Mouse (Mus musculus): Measurements from ENCODE around the gene Gm2431. TPM values are rescaled to one million over a fixed set of nuclear protein-coding genes. Genes with fewer than 3 reads are reported as not detected.
"Not testable (repeated sequence)": the region's sequence is repeated elsewhere in the genome, so short reads cannot be mapped to it uniquely, and the experiment has no call there.

Gene Gm2431
- polyA plus RNA-seq, 1 experiment from 2014 or later = not detected

GRCm38 (mm10) chr7:142231540-142231939, 26.6 kb downstream of the Gm2431 start:
- Histone ChIP-seq H3K4me3 (ENCODE audit: low read length) (no peak overlapping the region), H3K36me3 (ENCODE audit: control insufficient read depth, insufficient read depth, low read length) (no peaks in the 10 kb centered on the region), H3K9ac (ENCODE audit: low read length) (no peak overlapping the region), H3K9me3 (ENCODE audit: control insufficient read depth, low read length) (peaks cover 3% of the 10 kb centered on the region; the same call in 1 of the 2 replicates), H3K27me3 (ENCODE audit: control insufficient read depth, insufficient read depth, low read depth, low read length) (no peaks in the 10 kb centered on the region), H3K4me1 (replicated peaks; ENCODE audit: control insufficient read depth, insufficient read depth, low read length) (no peaks in the 10 kb centered on the region), H3K27ac (ENCODE audit: low read length) (no peak overlapping the region), H3K4me2 (ENCODE audit: low read depth, low read length) (no peak overlapping the region)
- 21% methylated on average over 1 of the region's 1 CpGs for WGBS
- ATAC-seq (ENCODE audit: low read depth) = no peak

DNA sequence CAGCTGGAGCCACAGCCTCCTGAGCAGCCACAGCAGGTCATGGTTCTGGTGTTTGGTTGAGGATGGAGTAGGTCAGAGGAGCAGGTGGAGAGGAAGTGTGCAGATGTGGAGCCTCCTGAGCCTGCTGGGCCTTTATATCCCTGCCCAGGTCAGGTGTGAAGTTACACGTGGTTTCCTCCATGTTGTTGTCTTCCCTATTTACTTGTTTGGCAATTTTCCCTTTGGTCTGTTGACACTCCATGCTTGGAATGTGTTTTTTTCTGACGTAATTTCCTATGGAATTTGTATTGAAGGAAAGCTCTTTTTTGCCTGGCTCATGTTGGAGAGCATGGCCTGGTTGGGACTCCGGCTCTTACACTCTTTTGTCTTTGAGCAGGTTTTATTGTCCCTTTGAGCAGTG, 28.3 kb downstream of the Gm2431 start, which contains the start of gene Krtap5-5:
TSS of gene Krtap5-5 (minus strand) at position 101 of the 400 bp plus-strand sequence.
- not testable (repeated sequence) for H3K9me3 ChIP-seq (ENCODE audit: control insufficient read depth, low read length); H3K4me2 ChIP-seq (ENCODE audit: low read depth, low read length); H3K4me1 ChIP-seq (replicated peaks; ENCODE audit: control insufficient read depth, insufficient read depth, low read length); H3K27me3 ChIP-seq (ENCODE audit: control insufficient read depth, insufficient read depth, low read depth, low read length); H3K9ac ChIP-seq (ENCODE audit: low read length); H3K4me3 ChIP-seq (ENCODE audit: low read length); H3K27ac ChIP-seq (ENCODE audit: low read length); H3K36me3 ChIP-seq (ENCODE audit: control insufficient read depth, insufficient read depth, low read length); ATAC-seq (ENCODE audit: low read depth)
- WGBS = 36% methylated on average over 3 of the region's 3 CpGs

- 21% methylated on average over 2 of the region's 2 CpGs for WGBS
- Histone ChIP-seq H3K27me3 (ENCODE audit: control insufficient read depth, insufficient read depth, low read depth, low read length) (no peaks in the 10 kb centered on the region), H3K4me3 (ENCODE audit: low read length) (no peak overlapping the region), H3K36me3 (ENCODE audit: control insufficient read depth, insufficient read depth, low read length) (no peaks in the 10 kb centered on the region), H3K4me1 (replicated peaks; ENCODE audit: control insufficient read depth, insufficient read depth, low read length) (peaks cover 2% of the 10 kb centered on the region; the same call in 1 of the 2 replicates), H3K27ac (ENCODE audit: low read length) (no peak overlapping the region), H3K9me3 (ENCODE audit: control insufficient read depth, low read length) (no peaks in the 10 kb centered on the region), H3K4me2 (ENCODE audit: low read depth, low read length) (0 out of 2 replicates have a peak overlapping the region, but pooled peaks have one; percentile 3), H3K9ac (ENCODE audit: low read length) (no peak overlapping the region)
- peak; percentile 67 for ATAC-seq (ENCODE audit: low read depth)
These were observed 33.6 kb downstream of the Gm2431 start for GRCm38 (mm10) chr7:142224518-142224917.

DNA sequence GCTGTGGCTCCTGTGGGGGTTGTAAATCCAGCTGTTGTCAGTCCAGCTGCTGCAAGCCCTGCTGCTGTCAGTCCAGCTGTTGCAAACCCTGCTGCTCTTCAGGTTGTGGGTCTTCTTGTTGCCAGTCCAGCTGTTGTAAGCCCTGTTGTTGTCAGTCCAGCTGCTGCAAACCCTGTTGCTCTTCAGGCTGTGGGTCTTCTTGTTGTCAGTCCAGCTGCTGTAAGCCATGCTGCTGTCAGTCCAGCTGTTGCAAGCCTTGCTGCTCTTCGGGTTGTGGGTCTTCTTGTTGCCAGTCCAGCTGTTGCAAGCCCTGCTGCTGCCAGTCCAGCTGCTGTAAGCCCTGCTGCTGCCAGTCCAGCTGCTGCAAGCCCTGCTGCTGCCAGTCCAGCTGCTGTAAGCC, 46.0 kb downstream of the Gm2431 start:
- not testable (repeated sequence) for H3K9ac ChIP-seq (ENCODE audit: low read length); H3K4me1 ChIP-seq (replicated peaks; ENCODE audit: control insufficient read depth, insufficient read depth, low read length); ATAC-seq (ENCODE audit: low read depth); H3K9me3 ChIP-seq (ENCODE audit: control insufficient read depth, low read length); H3K4me2 ChIP-seq (ENCODE audit: low read depth, low read length); H3K27ac ChIP-seq (ENCODE audit: low read length); H3K4me3 ChIP-seq (ENCODE audit: low read length); H3K36me3 ChIP-seq (ENCODE audit: control insufficient read depth, insufficient read depth, low read length); H3K27me3 ChIP-seq (ENCODE audit: control insufficient read depth, insufficient read depth, low read depth, low read length)
- WGBS = 35% methylated on average over 1 of the region's 1 CpGs

DNA sequence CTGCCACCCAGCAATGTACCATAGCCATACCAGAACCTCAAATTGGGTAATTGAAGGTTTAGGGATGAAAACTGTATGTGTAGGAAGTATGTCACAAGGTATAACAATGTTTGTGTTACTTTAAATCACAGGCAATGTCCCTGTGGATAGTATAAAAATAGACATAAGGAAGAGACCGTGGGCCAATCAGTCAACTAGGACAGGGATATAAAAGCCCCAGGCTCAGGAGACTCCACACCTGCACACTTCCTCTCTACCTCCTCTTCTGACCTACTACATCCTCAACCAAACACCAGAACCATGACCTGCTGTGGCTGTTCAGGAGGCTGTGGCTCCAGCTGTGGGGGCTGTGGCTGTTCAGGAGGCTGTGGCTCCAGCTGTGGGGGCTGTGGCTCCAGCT, 46.6 kb downstream of the Gm2431 start, which contains the start of gene Gm7579:
TSS of gene Gm7579 (plus strand) at position 301 of the 400 bp plus-strand sequence.
- Histone ChIP-seq H3K4me1 (replicated peaks; ENCODE audit: control insufficient read depth, insufficient read depth, low read length) (no peaks in the 10 kb centered on the region), H3K9ac (ENCODE audit: low read length) (no peak within 1 kb of the TSS), H3K9me3 (ENCODE audit: control insufficient read depth, low read length) (no peaks in the 10 kb centered on the region), H3K27ac (ENCODE audit: low read length) (no peak within 1 kb of the TSS), H3K36me3 (ENCODE audit: control insufficient read depth, insufficient read depth, low read length) (no peaks in the 10 kb centered on the region), H3K4me3 (ENCODE audit: low read length) (no peak within 1 kb of the TSS), H3K27me3 (ENCODE audit: control insufficient read depth, insufficient read depth, low read depth, low read length) (no peaks in the 10 kb centered on the region), H3K4me2 (ENCODE audit: low read depth, low read length) (no peak within 1 kb of the TSS)
- no peak for ATAC-seq (ENCODE audit: low read depth)
- WGBS = 57% methylated on average over 1 of the region's 1 CpGs

Other genes with a start within 250 kb of the Gm2431 start
- 76.3 and 83.9 TPM in 2 replicates for gene Mob2, start 197.3 kb downstream of the Gm2431 start, polyA plus RNA-seq (2015; fragmentation: Nextera tagmentation; extraction: Ambion mirVana)
- 2.1 and 2.5 TPM in 2 replicates for gene Dusp8, start 162.5 kb downstream of the Gm2431 start, polyA plus RNA-seq (2015; fragmentation: Nextera tagmentation; extraction: Ambion mirVana)
- not detected in 2 replicates for gene Gm45618, start 137.6 kb downstream of the Gm2431 start, polyA plus RNA-seq (2015; fragmentation: Nextera tagmentation; extraction: Ambion mirVana)
- not detected in 2 replicates for gene Gm39115, start 122.3 kb downstream of the Gm2431 start, polyA plus RNA-seq (2015; fragmentation: Nextera tagmentation; extraction: Ambion mirVana)
- gene Gm45337, start 113.7 kb downstream of the Gm2431 start, polyA plus RNA-seq (2015; fragmentation: Nextera tagmentation; extraction: Ambion mirVana) = not detected in 2 replicates
- not detected in 2 replicates for gene Gm29735, start 101.2 kb downstream of the Gm2431 start, polyA plus RNA-seq (2015; fragmentation: Nextera tagmentation; extraction: Ambion mirVana)
- gene Gm4553, start 92.6 kb downstream of the Gm2431 start, polyA plus RNA-seq (2015; fragmentation: Nextera tagmentation; extraction: Ambion mirVana) = not detected in 2 replicates
- gene Krtap5-2, start 82.3 kb downstream of the Gm2431 start, polyA plus RNA-seq (2015; fragmentation: Nextera tagmentation; extraction: Ambion mirVana) = not detected in 2 replicates
- not detected in 2 replicates for gene Gm10153, start 68.0 kb downstream of the Gm2431 start, polyA plus RNA-seq (2015; fragmentation: Nextera tagmentation; extraction: Ambion mirVana)
- gene Krtap5-3, start 57.0 kb downstream of the Gm2431 start, polyA plus RNA-seq (2015; fragmentation: Nextera tagmentation; extraction: Ambion mirVana) = not detected in 2 replicates
- gene Gm7579, start 46.5 kb downstream of the Gm2431 start, polyA plus RNA-seq (2015; fragmentation: Nextera tagmentation; extraction: Ambion mirVana) = not detected in 2 replicates
- not detected in 2 replicates for gene Krtap5-5, start 28.4 kb downstream of the Gm2431 start, polyA plus RNA-seq (2015; fragmentation: Nextera tagmentation; extraction: Ambion mirVana)
- not detected in 2 replicates for gene Gm40460, start 17.3 kb downstream of the Gm2431 start, polyA plus RNA-seq (2015; fragmentation: Nextera tagmentation; extraction: Ambion mirVana)
- not detected in 2 replicates for gene Gm4559, start 16.0 kb upstream of the Gm2431 start, polyA plus RNA-seq (2015; fragmentation: Nextera tagmentation; extraction: Ambion mirVana)
- not detected in 2 replicates for gene Krtap5-1, start 38.8 kb upstream of the Gm2431 start, polyA plus RNA-seq (2015; fragmentation: Nextera tagmentation; extraction: Ambion mirVana)
- not detected in 2 replicates for gene Krtap5-4, start 45.2 kb upstream of the Gm2431 start, polyA plus RNA-seq (2015; fragmentation: Nextera tagmentation; extraction: Ambion mirVana)
- 5.6 and 7.5 TPM in 2 replicates for gene Ifitm10, start 115.4 kb upstream of the Gm2431 start, polyA plus RNA-seq (2015; fragmentation: Nextera tagmentation; extraction: Ambion mirVana)
- gene Gm49369, start 124.3 kb upstream of the Gm2431 start, polyA plus RNA-seq (2015; fragmentation: Nextera tagmentation; extraction: Ambion mirVana) = 2.5 and 3.2 TPM in 2 replicates
- 302 and 328 TPM in 2 replicates for gene Ctsd, start 129.7 kb upstream of the Gm2431 start, polyA plus RNA-seq (2015; fragmentation: Nextera tagmentation; extraction: Ambion mirVana)
- 0.48 and 1.2 TPM in 2 replicates for gene Syt8, start 176.5 kb upstream of the Gm2431 start, polyA plus RNA-seq (2015; fragmentation: Nextera tagmentation; extraction: Ambion mirVana)
- gene Tnni2, start 183.5 kb upstream of the Gm2431 start, polyA plus RNA-seq (2015; fragmentation: Nextera tagmentation; extraction: Ambion mirVana) = 17.6 and 61.1 TPM in 2 replicates
- 110 and 118 TPM in 2 replicates for gene Lsp1, start 202.5 kb upstream of the Gm2431 start, polyA plus RNA-seq (2015; fragmentation: Nextera tagmentation; extraction: Ambion mirVana)
- gene Tnnt3, start 240.5 kb upstream of the Gm2431 start, polyA plus RNA-seq (2015; fragmentation: Nextera tagmentation; extraction: Ambion mirVana) = 17.9 and 50.7 TPM in 2 replicates

All from lung, embryonic 16.5 days (tissue).